Comparison of ENCODE assay signal across 18 mouse cellular contexts in the genomic region with DNA sequence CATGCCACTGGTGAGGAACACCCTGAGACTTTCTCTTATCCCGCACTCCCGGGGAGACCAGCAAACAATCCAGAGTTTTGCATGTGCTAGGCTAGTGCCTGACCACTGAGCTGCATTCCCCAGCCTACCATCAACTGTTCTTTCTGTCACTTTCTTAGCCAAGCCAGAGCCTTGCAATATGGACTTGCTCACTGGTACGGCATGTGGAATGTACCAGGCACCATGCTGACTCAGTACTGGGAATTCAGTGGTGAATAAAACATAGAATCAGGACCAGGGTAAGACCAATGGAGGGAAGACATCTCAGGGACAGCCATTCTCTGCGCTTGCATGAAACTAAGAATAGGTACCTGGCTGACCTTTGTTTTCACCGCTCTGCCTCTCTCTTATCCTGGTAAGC. TPM values are rescaled to one million over a fixed set of nuclear protein-coding genes. Genes with fewer than 3 reads are reported as not detected.
"Had no signal": no experiment of that assay in that cellular context is flagged by ENCODE, and none has a peak within 500 bp of the region (broad histone marks: within the 10 kb centered on the region; RNA-seq: fewer than 3 reads in every experiment).

No protein-coding gene starts in this region.

- H3K4me1 ChIP-seq: midbrain, embryonic 10.5 days; stomach, embryonic 15.5 days had no signal

- H3K27ac ChIP-seq: midbrain, embryonic 10.5 days; midbrain, embryonic 12.5 days; neural tube, embryonic 13.5 days; neural tube, embryonic 15.5 days; stomach, embryonic 15.5 days; stomach, postnatal 0 days had no signal

- H3K27me3 ChIP-seq: midbrain, embryonic 12.5 days; neural tube, embryonic 13.5 days; neural tube, embryonic 15.5 days; stomach, embryonic 15.5 days had no signal

- H3K36me3 ChIP-seq: midbrain, embryonic 10.5 days; midbrain, embryonic 12.5 days; neural tube, embryonic 13.5 days; neural tube, embryonic 15.5 days; stomach, embryonic 15.5 days had no signal

- H3K9me3 ChIP-seq: midbrain, embryonic 10.5 days; midbrain, embryonic 12.5 days; neural tube, embryonic 13.5 days; neural tube, embryonic 15.5 days; stomach, embryonic 15.5 days had no signal

- H3K4me3 ChIP-seq: midbrain, embryonic 10.5 days; midbrain, embryonic 12.5 days; myocyte; neural tube, embryonic 13.5 days; neural tube, embryonic 15.5 days; stomach, embryonic 15.5 days had no signal

- DNase-seq: lung, adult 18-20 months; lung, embryonic 14.5 days; lung, postnatal 4 days; midbrain, embryonic 14.5 days; right cerebral cortex, postnatal 14 days; thymus, adult 2 months; thymus, postnatal 25 days; thymus, postnatal 4 days had no signal

RNA-seq across cellular contexts. Expression of a gene that starts 35.2 kb away (rescaled TPM):
- polyA plus RNA-seq: liver, embryonic 16.5 days had no signal

RNA-seq across cellular contexts. Expression of a gene that starts 35.6 kb away (rescaled TPM):
- polyA plus RNA-seq: midbrain, embryonic 14.5 days; spleen, adult 2 months; testis, adult 2 months; thymus, adult 2 months had no signal
